Comparison of ENCODE assay signal across 8 mouse cellular contexts in genomic region chr8:11636324-11637057, GRCm38 (mm10). TPM values are rescaled to one million over a fixed set of nuclear protein-coding genes. Genes with fewer than 3 reads are reported as not detected.
A peak's percentile ranks its signal among the peaks of the same experiment; 100 is the strongest.
DNase-seq lines count a peak whose midpoint lies in the region; ATAC-seq lines count a peak whose summit lies in the region.

No protein-coding gene starts in this region.

- no peaks in the 10 kb centered on the region for H3K27me3 ChIP-seq in forebrain, embryonic 10.5 days (ENCODE audit: poor library complexity, severe bottlenecking)
- no peaks in the 10 kb centered on the region for H3K27me3 ChIP-seq in heart, embryonic 15.5 days
- no peaks in the 10 kb centered on the region for H3K27me3 ChIP-seq in liver, embryonic 12.5 days (replicated peaks)
- H3K27me3 ChIP-seq in splenic B cell, adult 2 months (ENCODE audit: control insufficient read depth, insufficient read depth, low read length, poor library complexity, severe bottlenecking) = no peaks in the 10 kb centered on the region

- peak overlapping the region; percentile 88 for H3K4me2 ChIP-seq in heart, embryonic 15.5 days
- peak overlapping the region; percentile 92 for H3K4me2 ChIP-seq in liver, embryonic 12.5 days

- H3K9me3 ChIP-seq in forebrain, embryonic 10.5 days = no peaks in the 10 kb centered on the region; the same call in 1 of the 2 replicates
- no peaks in the 10 kb centered on the region for H3K9me3 ChIP-seq in heart, embryonic 15.5 days (replicated peaks)
- no peaks in the 10 kb centered on the region for H3K9me3 ChIP-seq in liver, embryonic 12.5 days (replicated peaks)

- H3K36me3 ChIP-seq in forebrain, embryonic 10.5 days (replicated peaks) = peaks cover 52% of the 10 kb centered on the region
- H3K36me3 ChIP-seq in heart, embryonic 15.5 days = peaks cover 5% of the 10 kb centered on the region
- peaks cover 14% of the 10 kb centered on the region for H3K36me3 ChIP-seq in liver, embryonic 12.5 days
- H3K36me3 ChIP-seq in splenic B cell, adult 2 months (ENCODE audit: control insufficient read depth, insufficient read depth, low read length, poor library complexity, severe bottlenecking) = peaks cover 2% of the 10 kb centered on the region; the same call in 1 of the 2 replicates

- peak overlapping the region; percentile 99 for H3K27ac ChIP-seq in forebrain, embryonic 10.5 days
- peak overlapping the region; percentile 99 for H3K27ac ChIP-seq in heart, embryonic 15.5 days
- peak overlapping the region; percentile 95 for H3K27ac ChIP-seq in liver, embryonic 12.5 days

- peak overlapping the region; percentile 79 for H3K4me3 ChIP-seq in forebrain, embryonic 10.5 days
- peak overlapping the region; percentile 88 for H3K4me3 ChIP-seq in heart, embryonic 15.5 days
- H3K4me3 ChIP-seq in liver, embryonic 12.5 days = peak overlapping the region; percentile 87

- peak; percentile 61 for ATAC-seq in heart, embryonic 15.5 days (replicated peaks; ENCODE audit: insufficient number of reproducible peaks, insufficient read depth, low FRiP score, low read depth)
- peak; percentile 78 for ATAC-seq in liver, embryonic 12.5 days

- 3% methylated on average over 30 of the region's 30 CpGs for WGBS in forebrain, embryonic 10.5 days
- 4% methylated on average over 30 of the region's 30 CpGs for WGBS in heart, embryonic 15.5 days
- WGBS in liver, embryonic 12.5 days (ENCODE audit: insufficient replicate concordance) = 3% methylated on average over 30 of the region's 30 CpGs

- H3K4me1 ChIP-seq in forebrain, embryonic 10.5 days = peaks cover 38% of the 10 kb centered on the region
- peaks cover 34% of the 10 kb centered on the region for H3K4me1 ChIP-seq in heart, embryonic 15.5 days (replicated peaks)
- H3K4me1 ChIP-seq in liver, embryonic 12.5 days = peaks cover 32% of the 10 kb centered on the region

- H3K9ac ChIP-seq in heart, embryonic 15.5 days = peak overlapping the region; percentile 16
- H3K9ac ChIP-seq in liver, embryonic 12.5 days = peak overlapping the region; percentile 67

- peak; percentile 28 to 37 for DNase-seq in CD8-positive naive resting alpha-beta T cell, adult 2 months (ENCODE audit: low read depth in 2 of 2, low spot score in 2 of 2)
- DNase-seq in c-Kit-negative CD71-positive TER-119-positive erythroid progenitor cells, embryonic 14.5 days (ENCODE audit: low read depth, low spot score) = peak; percentile 83
- peak; percentile 90 for DNase-seq in forebrain, embryonic 10.5 days (ENCODE audit: extremely low spot score, low spot score)
- peak; percentile 93 for DNase-seq in kidney, postnatal 14 days
- DNase-seq in naive thymus-derived CD4-positive, alpha-beta T cell, adult 2 months (ENCODE audit: low read depth) = peak; percentile 75
- DNase-seq in splenic B cell, adult 2 months (ENCODE audit: low read depth, low spot score) = peak; percentile 65

RNA-seq across cellular contexts. Expression of gene Ankrd10, which starts 0.9 kb away (rescaled TPM):
- 127 and 129 TPM in 2 replicates for polyA plus RNA-seq in forebrain, embryonic 10.5 days (2016; fragmentation: Nextera tagmentation; extraction: Ambion mirVana)
- 57.4 and 70.0 TPM in 2 replicates for polyA plus RNA-seq in heart, embryonic 15.5 days (2015; fragmentation: Nextera tagmentation; extraction: Ambion mirVana)
- polyA plus RNA-seq in liver, embryonic 12.5 days (2016; fragmentation: Nextera tagmentation; extraction: Ambion mirVana) = 47.5 and 48.1 TPM in 2 replicates

Comparison
In these comparisons a context has a peak if more than half of its experiments do, and no peak if none do; other contexts are left out.
1. Peak in every context shown above with its lines: DNase-seq, ATAC-seq, H3K4me3 ChIP-seq and H3K27ac ChIP-seq.
2. DNase-seq: peak in every context shown above with its lines; median percentile 93 in kidney, postnatal 14 days; 90 in forebrain, embryonic 10.5 days; 83 in c-Kit-negative CD71-positive TER-119-positive erythroid progenitor cells, embryonic 14.5 days; 75 in naive thymus-derived CD4-positive, alpha-beta T cell, adult 2 months; 65 in splenic B cell, adult 2 months; 32 in CD8-positive naive resting alpha-beta T cell, adult 2 months.